Mouse (Mus musculus): ENCODE measurements at regions not wholly inside any gene's neighbourhood (a gene's known extent, or its start where the extent isn't known, plus 50 kb on each side); places are given as distances from the start of the nearest gene placed in this dataset.
A peak's percentile ranks its signal among the peaks of the same experiment; 100 is the strongest.

- Histone ChIP-seq H3K36me3 (ENCODE audit: control insufficient read depth, insufficient read depth, low read length) (no peaks in the 10 kb centered on the region), H3K27me3 (ENCODE audit: control insufficient read depth, insufficient read depth, low read length) (no peaks in the 10 kb centered on the region), H3K27ac (ENCODE audit: low read length) (no peak overlapping the region), H3K9ac (ENCODE audit: low read length) (0 out of 2 replicates have a peak overlapping the region, but pooled peaks have one; percentile 16), H3K9me3 (replicated peaks; ENCODE audit: control insufficient read depth, low read length) (no peaks in the 10 kb centered on the region), H3K4me1 (ENCODE audit: control insufficient read depth, insufficient read depth, low read length) (no peaks in the 10 kb centered on the region; the same call in 1 of the 2 replicates), H3K4me3 (replicated peaks; ENCODE audit: low read length) (no peak overlapping the region), H3K4me2 (ENCODE audit: low read depth, low read length) (peak overlapping the region; percentile 35; the same call in 1 of the 2 replicates)
- WGBS = 53% methylated on average over 12 of the region's 12 CpGs
- no peak; the same call in 1 of the 2 replicates for ATAC-seq (ENCODE audit: insufficient read depth, low FRiP score)
Observed at GRCm38 (mm10) chr14:58937791-58938600, 204.7 kb downstream of the 1700129C05Rik start.

GRCm38 (mm10) chr14:58937331-58937730 lies 205.4 kb downstream of the 1700129C05Rik start:
- Histone ChIP-seq H3K36me3 (ENCODE audit: control insufficient read depth, insufficient read depth, low read length) (no peaks in the 10 kb centered on the region), H3K4me1 (ENCODE audit: control insufficient read depth, insufficient read depth, low read length) (no peaks in the 10 kb centered on the region; the same call in 1 of the 2 replicates), H3K9ac (ENCODE audit: low read length) (0 out of 2 replicates have a peak overlapping the region, but pooled peaks have one; percentile 16), H3K4me3 (replicated peaks; ENCODE audit: low read length) (no peak overlapping the region), H3K4me2 (ENCODE audit: low read depth, low read length) (peak overlapping the region; percentile 35; the same call in 1 of the 2 replicates), H3K27ac (ENCODE audit: low read length) (no peak overlapping the region), H3K9me3 (replicated peaks; ENCODE audit: control insufficient read depth, low read length) (no peaks in the 10 kb centered on the region), H3K27me3 (ENCODE audit: control insufficient read depth, insufficient read depth, low read length) (no peaks in the 10 kb centered on the region)
- no peak for ATAC-seq (ENCODE audit: insufficient read depth, low FRiP score)
- 19% methylated on average over 8 of the region's 8 CpGs for WGBS

GRCm38 (mm10) chr14:58936131-58936530 lies 206.6 kb downstream of the 1700129C05Rik start:
- H3K27ac ChIP-seq (ENCODE audit: low read length) = no peak overlapping the region
- no peak for ATAC-seq (ENCODE audit: insufficient read depth, low FRiP score)
- no peaks in the 10 kb centered on the region for H3K9me3 ChIP-seq (replicated peaks; ENCODE audit: control insufficient read depth, low read length)
- 77% methylated on average over 2 of the region's 2 CpGs for WGBS
- H3K27me3 ChIP-seq (ENCODE audit: control insufficient read depth, insufficient read depth, low read length) = no peaks in the 10 kb centered on the region
- H3K4me3 ChIP-seq (replicated peaks; ENCODE audit: low read length) = no peak overlapping the region
- no peaks in the 10 kb centered on the region; the same call in 1 of the 2 replicates for H3K4me1 ChIP-seq (ENCODE audit: control insufficient read depth, insufficient read depth, low read length)
- H3K4me2 ChIP-seq (ENCODE audit: low read depth, low read length) = no peak overlapping the region
- H3K9ac ChIP-seq (ENCODE audit: low read length) = no peak overlapping the region
- H3K36me3 ChIP-seq (ENCODE audit: control insufficient read depth, insufficient read depth, low read length) = no peaks in the 10 kb centered on the region

GRCm38 (mm10) chr14:58917853-58918252 lies 224.8 kb downstream of the 1700129C05Rik start:
- Histone ChIP-seq H3K27ac (ENCODE audit: low read length) (no peak overlapping the region), H3K4me1 (ENCODE audit: control insufficient read depth, insufficient read depth, low read length) (no peaks in the 10 kb centered on the region), H3K4me2 (ENCODE audit: low read depth, low read length) (no peak overlapping the region), H3K4me3 (replicated peaks; ENCODE audit: low read length) (no peak overlapping the region), H3K27me3 (ENCODE audit: control insufficient read depth, insufficient read depth, low read length) (no peaks in the 10 kb centered on the region), H3K9ac (ENCODE audit: low read length) (no peak overlapping the region), H3K9me3 (replicated peaks; ENCODE audit: control insufficient read depth, low read length) (no peaks in the 10 kb centered on the region), H3K36me3 (ENCODE audit: control insufficient read depth, insufficient read depth, low read length) (no peaks in the 10 kb centered on the region)
- WGBS = 41% methylated on average over 9 of the region's 9 CpGs
- no peak for ATAC-seq (ENCODE audit: insufficient read depth, low FRiP score)

GRCm38 (mm10) chr14:58917228-58917627 lies 225.5 kb downstream of the 1700129C05Rik start:
- Histone ChIP-seq H3K27ac (ENCODE audit: low read length) (no peak overlapping the region), H3K4me3 (replicated peaks; ENCODE audit: low read length) (no peak overlapping the region), H3K36me3 (ENCODE audit: control insufficient read depth, insufficient read depth, low read length) (no peaks in the 10 kb centered on the region), H3K9me3 (replicated peaks; ENCODE audit: control insufficient read depth, low read length) (no peaks in the 10 kb centered on the region), H3K4me1 (ENCODE audit: control insufficient read depth, insufficient read depth, low read length) (no peaks in the 10 kb centered on the region), H3K4me2 (ENCODE audit: low read depth, low read length) (no peak overlapping the region), H3K27me3 (ENCODE audit: control insufficient read depth, insufficient read depth, low read length) (no peaks in the 10 kb centered on the region), H3K9ac (ENCODE audit: low read length) (no peak overlapping the region)
- no peak for ATAC-seq (ENCODE audit: insufficient read depth, low FRiP score)
- WGBS = 84% methylated on average over 3 of the region's 3 CpGs

- H3K36me3 ChIP-seq (ENCODE audit: control insufficient read depth, insufficient read depth, low read length) = no peaks in the 10 kb centered on the region
- WGBS = 94% methylated on average over 3 of the region's 3 CpGs
- no peaks in the 10 kb centered on the region for H3K27me3 ChIP-seq (ENCODE audit: control insufficient read depth, insufficient read depth, low read length)
- no peaks in the 10 kb centered on the region for H3K4me1 ChIP-seq (ENCODE audit: control insufficient read depth, insufficient read depth, low read length)
- H3K9ac ChIP-seq (ENCODE audit: low read length) = no peak overlapping the region
- H3K27ac ChIP-seq (ENCODE audit: low read length) = no peak overlapping the region
- H3K4me3 ChIP-seq (replicated peaks; ENCODE audit: low read length) = no peak overlapping the region
- H3K9me3 ChIP-seq (replicated peaks; ENCODE audit: control insufficient read depth, low read length) = no peaks in the 10 kb centered on the region
- ATAC-seq (ENCODE audit: insufficient read depth, low FRiP score) = no peak
- no peak overlapping the region for H3K4me2 ChIP-seq (ENCODE audit: low read depth, low read length)
Observed at GRCm38 (mm10) chr14:58914937-58915336, 227.8 kb downstream of the 1700129C05Rik start.

GRCm38 (mm10) chr14:58910846-58911245 lies 231.8 kb downstream of the 1700129C05Rik start:
- no peaks in the 10 kb centered on the region for H3K36me3 ChIP-seq (ENCODE audit: control insufficient read depth, insufficient read depth, low read length)
- H3K4me1 ChIP-seq (ENCODE audit: control insufficient read depth, insufficient read depth, low read length) = no peaks in the 10 kb centered on the region
- no peak overlapping the region for H3K4me3 ChIP-seq (replicated peaks; ENCODE audit: low read length)
- WGBS = 90% methylated on average over 1 of the region's 1 CpGs
- H3K9ac ChIP-seq (ENCODE audit: low read length) = no peak overlapping the region
- no peaks in the 10 kb centered on the region for H3K9me3 ChIP-seq (replicated peaks; ENCODE audit: control insufficient read depth, low read length)
- ATAC-seq (ENCODE audit: insufficient read depth, low FRiP score) = no peak
- no peak overlapping the region for H3K27ac ChIP-seq (ENCODE audit: low read length)
- no peak overlapping the region for H3K4me2 ChIP-seq (ENCODE audit: low read depth, low read length)
- no peaks in the 10 kb centered on the region for H3K27me3 ChIP-seq (ENCODE audit: control insufficient read depth, insufficient read depth, low read length)

- WGBS = 59% methylated on average over 3 of the region's 3 CpGs
- Histone ChIP-seq H3K4me2 (ENCODE audit: low read depth, low read length) (no peak overlapping the region), H3K27me3 (ENCODE audit: control insufficient read depth, insufficient read depth, low read length) (no peaks in the 10 kb centered on the region), H3K36me3 (ENCODE audit: control insufficient read depth, insufficient read depth, low read length) (no peaks in the 10 kb centered on the region), H3K4me3 (replicated peaks; ENCODE audit: low read length) (no peak overlapping the region), H3K4me1 (ENCODE audit: control insufficient read depth, insufficient read depth, low read length) (no peaks in the 10 kb centered on the region), H3K9ac (ENCODE audit: low read length) (no peak overlapping the region), H3K9me3 (replicated peaks; ENCODE audit: control insufficient read depth, low read length) (no peaks in the 10 kb centered on the region), H3K27ac (ENCODE audit: low read length) (no peak overlapping the region)
- no peak for ATAC-seq (ENCODE audit: insufficient read depth, low FRiP score)
Observed at GRCm38 (mm10) chr14:58907932-58908331, 234.8 kb downstream of the 1700129C05Rik start.

GRCm38 (mm10) chr14:58907359-58907758 lies 235.3 kb downstream of the 1700129C05Rik start:
- Histone ChIP-seq H3K9ac (ENCODE audit: low read length) (no peak overlapping the region), H3K27me3 (ENCODE audit: control insufficient read depth, insufficient read depth, low read length) (no peaks in the 10 kb centered on the region), H3K36me3 (ENCODE audit: control insufficient read depth, insufficient read depth, low read length) (no peaks in the 10 kb centered on the region), H3K4me2 (ENCODE audit: low read depth, low read length) (no peak overlapping the region), H3K4me3 (replicated peaks; ENCODE audit: low read length) (no peak overlapping the region), H3K27ac (ENCODE audit: low read length) (no peak overlapping the region), H3K9me3 (replicated peaks; ENCODE audit: control insufficient read depth, low read length) (no peaks in the 10 kb centered on the region), H3K4me1 (ENCODE audit: control insufficient read depth, insufficient read depth, low read length) (no peaks in the 10 kb centered on the region)
- WGBS = 79% methylated on average over 3 of the region's 3 CpGs
- no peak for ATAC-seq (ENCODE audit: insufficient read depth, low FRiP score)
